Mouse (Mus musculus): ENCODE measurements around the gene Chit1.

DNA sequence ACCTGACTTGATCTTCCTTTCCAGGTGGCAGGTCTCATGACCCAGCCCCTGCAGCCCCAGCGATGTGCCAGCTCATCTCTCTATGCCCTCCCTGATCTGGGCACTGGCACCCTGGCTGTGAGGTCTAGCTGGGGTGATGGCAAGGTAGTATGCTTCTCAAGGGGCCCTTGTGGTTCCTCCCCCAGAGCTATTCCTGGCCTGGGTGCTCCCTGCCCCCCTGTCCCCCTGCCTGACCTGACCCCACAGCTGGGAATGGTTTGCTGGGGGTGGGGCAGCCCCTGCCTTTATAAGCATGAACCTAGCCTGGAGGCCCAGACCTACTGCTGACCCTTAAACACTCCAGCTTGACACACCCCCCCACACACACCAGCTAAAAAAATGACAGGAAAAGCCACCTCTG is 82.1 kb downstream of the Chit1 start, which contains the start of gene Mybph:
- TF ChIP-seq CTCF (IDR thresholded peaks at IDR 0.05; ENCODE audit: control insufficient read depth, insufficient read depth, insufficient read length) (no peak), MAX (IDR thresholded peaks at IDR 0.05) (no peak), CEBPB (IDR thresholded peaks at IDR 0.05; ENCODE audit: low read depth) (no peak), USF1 (IDR thresholded peaks at IDR 0.05; ENCODE audit: low read depth) (no peak), FOSL1 (IDR thresholded peaks at IDR 0.05; ENCODE audit: insufficient read depth, low read length, poor library complexity, severe bottlenecking) (no peak), MYOG (IDR thresholded peaks at IDR 0.05; ENCODE audit: control insufficient read depth, extremely low read depth, insufficient read length) (no peak)
